Mouse (Mus musculus) urinary bladder, adult 18-20 months (tissue): ENCODE results near the gene Nsg1.

Experiments
- DNase-seq, 2 experiments: peaks; one replicate each; pipeline ENCODE4 v3.0.0; 2022; ENCODE audit warnings: low spot score in 2 of 2, mixed read lengths in 2 of 2

Nsg1 gene

GRCm38 (mm10) chr5:38159634-38160413 lies at the start of gene Nsg1:
TSS of gene Nsg1 (minus strand) at chr5:38159907.
- no peak for DNase-seq

- no peak for DNase-seq
These were observed 49.3 kb upstream of the Nsg1 start for GRCm38 (mm10) chr5:38208985-38209384.

- no peak for DNase-seq
These were observed 45.6 kb upstream of the Nsg1 start for GRCm38 (mm10) chr5:38205303-38205726.

- DNase-seq: no peak
These were observed 40.0 kb upstream of the Nsg1 start for GRCm38 (mm10) chr5:38199686-38200085.

GRCm38 (mm10) chr5:38197482-38197823 lies 37.7 kb upstream of the Nsg1 start:
- DNase-seq: peak; percentile 56 to 71

- no peak for DNase-seq
These were observed 37.2 kb upstream of the Nsg1 start for GRCm38 (mm10) chr5:38196821-38197481.

- no peak for DNase-seq
These were observed 36.2 kb upstream of the Nsg1 start for GRCm38 (mm10) chr5:38195941-38196340.

- DNase-seq: no peak
These were observed 35.2 kb upstream of the Nsg1 start for GRCm38 (mm10) chr5:38194946-38195345.

- DNase-seq: no peak
These were observed 31.2 kb upstream of the Nsg1 start for GRCm38 (mm10) chr5:38190907-38191306.

GRCm38 (mm10) chr5:38187006-38187405 lies 27.3 kb upstream of the Nsg1 start:
- no peak for DNase-seq

- DNase-seq: no peak
These were observed 25.1 kb upstream of the Nsg1 start for GRCm38 (mm10) chr5:38184688-38185285.

- DNase-seq: no peak
These were observed 14.7 kb upstream of the Nsg1 start for GRCm38 (mm10) chr5:38174256-38174912.

- DNase-seq: no peak
These were observed 14.1 kb upstream of the Nsg1 start for GRCm38 (mm10) chr5:38173766-38174165.

- no peak for DNase-seq
These were observed 8.8 kb upstream of the Nsg1 start for GRCm38 (mm10) chr5:38168497-38168896.

- peak; percentile 5 to 11 for DNase-seq
These were observed 617 bp downstream of the Nsg1 start for GRCm38 (mm10) chr5:38158947-38159633.

- DNase-seq: no peak
These were observed 1.2 kb downstream of the Nsg1 start for GRCm38 (mm10) chr5:38158501-38158946.

- no peak for DNase-seq
These were observed 2.2 kb downstream of the Nsg1 start for GRCm38 (mm10) chr5:38157481-38158020.

- no peak for DNase-seq
These were observed 6.1 kb downstream of the Nsg1 start for GRCm38 (mm10) chr5:38153636-38154035.

GRCm38 (mm10) chr5:38152201-38153108 lies 7.3 kb downstream of the Nsg1 start:
- DNase-seq: no peak

- no peak for DNase-seq
These were observed 8.4 kb downstream of the Nsg1 start for GRCm38 (mm10) chr5:38151264-38151663.
